Mouse (Mus musculus) kidney, postnatal 10 days (tissue): ENCODE measurements around the gene Atp10a.

Experiments
- DNase-seq: peaks from one replicate; pipeline ENCODE4 v3.0.0; 2021; ENCODE audit warnings: mixed read lengths

The Atp10a gene

GRCm38 (mm10) chr7:58690997-58691596 lies 35.1 kb downstream of the Atp10a start:
- no peak for DNase-seq

GRCm38 (mm10) chr7:58692704-58693103 lies 36.7 kb downstream of the Atp10a start:
- peak; percentile 15 for DNase-seq

DNA sequence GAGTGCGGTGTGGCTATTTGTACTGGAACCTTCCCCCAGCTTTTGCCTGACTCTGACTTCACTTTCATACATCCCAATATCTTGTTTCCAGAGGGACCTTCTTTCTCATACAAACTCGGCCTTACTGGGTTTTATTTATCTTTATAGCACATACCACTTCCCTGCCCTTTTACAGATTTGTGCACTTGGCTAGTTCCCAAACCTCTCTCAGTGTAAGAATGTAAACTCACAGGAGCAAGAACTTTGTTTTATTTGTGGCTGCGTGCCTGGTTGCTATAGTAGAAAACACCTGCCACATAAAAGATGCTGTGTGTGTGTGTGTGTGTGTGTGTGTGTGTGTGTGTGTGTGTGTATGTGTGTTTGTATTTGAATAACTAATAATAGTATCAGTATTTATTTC lies 37.4 kb downstream of the Atp10a start:
- no peak for DNase-seq

DNA sequence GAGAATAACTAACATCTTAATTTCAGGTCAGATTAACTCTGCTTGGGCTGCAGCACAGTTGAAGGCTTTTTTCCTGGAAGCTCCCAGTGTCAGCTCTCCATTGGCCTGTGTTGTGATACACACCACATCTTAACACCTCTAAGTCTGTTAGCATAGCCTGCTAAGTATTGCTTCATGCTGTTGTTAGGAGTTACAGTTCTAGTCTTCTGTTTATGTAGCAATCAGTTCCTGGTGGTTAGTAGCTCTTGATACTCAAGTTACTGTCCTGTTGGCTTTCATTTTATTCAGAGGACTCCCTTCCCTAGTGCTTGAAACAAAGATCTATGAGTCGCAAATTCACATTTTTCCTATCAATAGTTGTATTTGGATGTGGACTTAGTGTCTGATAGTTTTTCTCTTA lies 39.7 kb downstream of the Atp10a start:
- no peak for DNase-seq

- DNase-seq: no peak
Measured at GRCm38 (mm10) chr7:58697092-58697491, 41.1 kb downstream of the Atp10a start.

- DNase-seq: no peak
Measured at GRCm38 (mm10) chr7:58698738-58699442, 42.9 kb downstream of the Atp10a start.

DNA sequence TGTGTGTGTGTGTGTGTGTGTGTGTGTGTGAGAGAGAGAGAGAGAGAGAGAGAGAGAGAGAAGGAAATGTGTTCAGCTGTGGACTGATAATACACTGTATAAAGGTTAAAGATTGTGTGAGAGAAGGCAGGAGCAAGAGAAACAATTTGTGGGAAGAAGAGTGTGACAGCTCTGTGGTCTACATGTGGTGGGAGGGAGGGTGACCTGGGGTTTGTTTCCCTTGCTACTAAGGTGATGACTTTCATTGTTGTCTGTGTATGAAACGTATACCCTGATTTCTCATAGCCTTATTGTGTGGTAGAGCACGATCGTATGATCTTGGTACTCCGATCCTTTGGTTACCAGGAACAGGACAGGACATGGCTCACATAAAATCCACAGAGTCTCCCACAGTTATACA lies 45.3 kb downstream of the Atp10a start:
- no peak for DNase-seq

DNA sequence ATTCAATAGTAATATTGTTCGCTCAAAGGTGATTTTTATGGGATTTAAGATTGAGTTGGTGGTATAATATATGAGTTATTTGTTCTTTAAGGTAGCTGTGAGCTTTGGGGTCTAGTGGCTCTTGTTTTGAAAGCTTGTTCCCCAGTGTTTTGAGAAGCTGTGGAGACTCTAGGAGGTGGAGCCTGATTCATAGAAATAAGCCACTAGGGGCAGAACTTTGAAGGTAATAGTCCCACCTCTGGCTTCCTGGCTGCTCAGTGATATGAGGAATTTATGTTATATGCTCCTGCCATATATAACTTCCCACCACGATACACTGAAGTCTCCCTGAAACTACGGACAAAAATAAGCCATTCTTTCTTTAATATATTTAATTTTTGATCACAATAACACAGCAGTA lies 49.2 kb downstream of the Atp10a start:
- no peak for DNase-seq

DNA sequence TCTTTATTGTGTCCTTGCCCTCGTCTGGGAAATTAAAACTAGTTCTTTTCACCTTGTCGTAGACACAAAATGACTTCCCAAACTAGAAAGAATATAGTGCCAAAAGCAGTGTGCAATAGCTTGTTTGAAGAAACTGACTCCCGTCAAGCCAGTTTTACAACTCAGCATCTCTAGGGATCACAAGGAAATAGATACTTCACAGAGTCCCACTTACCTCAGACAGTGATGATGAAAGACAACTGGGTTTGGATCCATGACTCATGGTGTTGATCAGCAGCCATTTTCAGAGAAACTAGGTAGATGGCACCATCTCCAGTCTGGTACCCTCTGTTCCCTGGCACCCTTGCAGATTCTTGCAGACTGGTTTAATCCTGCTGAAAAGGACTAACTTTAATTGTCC lies 53.3 kb downstream of the Atp10a start:
- DNase-seq: no peak

DNA sequence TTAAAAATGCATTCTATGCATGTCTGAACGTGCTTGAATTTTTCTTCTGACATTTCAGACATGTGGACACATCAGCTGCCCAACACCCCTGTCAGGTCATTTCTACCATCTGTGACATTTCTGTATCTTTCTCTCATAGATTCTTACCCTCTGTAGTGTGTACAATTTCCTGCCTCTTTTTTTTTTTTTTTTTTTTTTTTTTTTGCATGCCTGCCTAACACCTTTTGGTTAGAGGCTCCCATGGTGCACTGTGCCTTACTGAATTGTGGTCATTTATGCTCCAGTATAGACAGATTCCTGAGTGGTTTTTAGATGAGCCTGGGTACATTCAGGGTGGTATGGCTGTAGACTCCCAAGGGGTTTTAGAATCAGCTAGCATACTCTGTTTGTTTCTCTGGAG lies 54.3 kb downstream of the Atp10a start:
- no peak for DNase-seq

DNA sequence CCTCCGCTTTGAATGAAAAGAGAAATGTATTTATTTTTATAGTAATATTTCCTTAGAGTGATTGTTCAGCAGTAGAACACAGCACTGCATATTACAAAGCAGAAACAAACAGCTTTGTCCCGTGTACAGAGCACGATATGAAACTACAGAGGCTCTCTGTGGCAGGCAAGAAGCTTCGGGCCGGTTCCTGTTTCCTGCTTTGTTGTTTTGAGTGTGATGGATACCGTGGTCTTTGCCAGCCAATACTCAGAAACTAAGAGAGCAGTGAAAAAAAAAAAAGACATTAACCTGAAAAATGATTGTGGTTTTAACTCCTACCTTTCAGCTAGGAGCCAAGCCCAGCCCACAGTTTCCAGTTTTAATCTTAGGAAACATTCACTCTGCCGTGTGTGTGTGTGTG lies 55.8 kb downstream of the Atp10a start:
- DNase-seq: no peak

DNA sequence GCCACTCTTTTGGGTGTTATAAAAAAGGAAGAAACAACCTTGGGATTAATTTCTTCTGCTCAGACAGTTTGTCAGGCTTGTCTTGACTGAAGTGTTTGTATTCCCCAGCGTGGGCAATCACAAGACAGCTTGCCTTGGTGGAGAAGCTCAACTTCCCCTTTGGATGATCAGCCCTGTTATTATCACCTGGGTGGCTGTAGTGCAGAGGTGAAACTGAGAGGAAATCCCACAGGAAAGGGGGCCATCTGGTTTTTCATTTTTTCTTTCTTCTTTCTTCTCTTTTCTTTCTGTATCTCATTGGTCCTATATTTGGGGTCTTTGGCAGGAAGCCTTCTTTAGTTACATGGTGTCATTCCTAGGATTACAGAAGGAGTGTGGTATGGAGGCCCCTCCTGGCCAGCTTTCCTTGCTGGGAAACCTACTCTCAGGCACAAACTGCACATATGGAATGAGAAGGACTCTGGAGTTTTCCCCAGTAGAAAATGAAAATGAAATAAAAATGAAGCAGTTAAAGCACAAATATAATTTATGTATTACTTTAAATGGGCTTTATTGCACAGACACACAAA lies 59.7 kb downstream of the Atp10a start:
- no peak for DNase-seq

DNA sequence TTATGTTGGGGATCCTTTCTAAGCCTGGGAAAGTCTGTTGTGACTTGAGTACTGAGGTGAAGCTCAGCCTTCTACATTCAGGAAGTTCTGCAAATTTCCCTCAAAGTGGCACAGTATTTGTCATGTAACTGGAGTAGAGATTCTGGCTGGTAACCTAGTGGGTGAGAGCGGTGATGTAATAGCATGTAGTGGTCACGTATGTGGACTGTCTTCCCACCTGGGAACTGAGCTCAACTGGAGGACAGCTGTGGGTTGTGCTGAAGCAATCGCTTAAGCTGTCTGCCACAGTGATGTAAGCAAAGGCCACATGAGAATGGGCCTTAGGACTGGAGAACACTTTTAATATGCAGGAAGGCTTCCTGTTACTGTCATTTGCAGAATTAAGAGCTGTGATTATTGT lies 60.7 kb downstream of the Atp10a start:
- DNase-seq: no peak

DNA sequence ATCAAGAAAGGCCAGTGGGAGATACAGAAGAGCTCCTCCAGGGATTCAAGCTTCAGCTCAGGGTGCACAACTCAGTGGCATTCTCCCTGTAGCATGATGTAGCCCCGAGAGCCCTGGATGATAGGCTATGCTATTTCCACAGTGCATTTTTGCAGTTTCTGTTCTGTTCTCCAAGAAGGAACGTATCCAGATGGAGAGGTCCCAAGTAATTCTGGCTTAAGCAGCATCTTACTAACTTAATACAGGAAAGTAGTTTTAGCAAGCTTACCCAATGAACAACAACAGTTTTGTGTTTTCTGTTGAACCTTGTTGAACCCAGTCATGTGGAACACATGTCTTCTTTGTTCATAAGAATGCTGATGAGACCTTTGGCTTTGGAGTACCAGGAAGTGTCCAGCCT lies 62.6 kb downstream of the Atp10a start:
- no peak for DNase-seq

GRCm38 (mm10) chr7:58719218-58719938 lies 63.4 kb downstream of the Atp10a start:
- DNase-seq: no peak

- DNase-seq: no peak
Measured at GRCm38 (mm10) chr7:58722250-58722649, 66.3 kb downstream of the Atp10a start.

DNA sequence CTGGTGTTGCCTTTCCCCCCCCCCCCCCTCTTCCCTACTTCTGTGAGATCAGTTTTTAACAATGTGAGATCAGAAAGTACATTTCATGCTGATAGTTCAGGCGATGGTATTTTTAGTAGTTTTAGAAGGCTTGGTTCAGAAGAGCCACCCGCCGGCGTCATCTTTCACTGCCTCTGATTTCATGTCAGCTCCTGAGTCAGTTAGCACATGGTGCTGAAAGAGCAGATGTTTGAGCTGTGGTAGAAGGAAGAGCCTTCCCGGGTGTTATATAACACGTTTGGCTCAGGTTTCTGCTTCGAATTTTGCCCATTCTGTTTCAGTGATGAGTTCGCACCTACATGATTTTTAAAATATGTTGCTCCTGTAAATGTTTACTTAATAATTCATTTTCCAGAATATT lies 74.2 kb downstream of the Atp10a start:
- DNase-seq: no peak

DNA sequence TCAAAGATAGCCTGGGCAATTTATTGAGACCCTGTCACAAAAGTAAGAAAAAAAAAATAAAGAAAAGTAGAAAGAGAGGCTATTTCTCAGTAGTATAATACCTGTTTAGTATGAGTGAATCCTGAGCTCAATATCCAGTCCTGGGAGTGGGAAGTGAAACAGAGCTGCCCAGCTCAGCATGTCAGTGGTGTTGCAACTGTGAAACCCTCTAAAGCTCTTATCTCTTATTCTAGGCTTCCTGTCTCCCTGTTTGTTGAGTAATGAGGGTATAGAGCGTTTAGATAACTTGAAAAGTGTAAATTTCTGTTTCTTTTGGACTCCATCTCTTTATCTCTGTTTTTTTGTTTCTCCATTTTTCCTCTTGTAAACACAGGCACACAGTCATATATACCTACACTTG lies 74.9 kb downstream of the Atp10a start:
- no peak for DNase-seq

DNA sequence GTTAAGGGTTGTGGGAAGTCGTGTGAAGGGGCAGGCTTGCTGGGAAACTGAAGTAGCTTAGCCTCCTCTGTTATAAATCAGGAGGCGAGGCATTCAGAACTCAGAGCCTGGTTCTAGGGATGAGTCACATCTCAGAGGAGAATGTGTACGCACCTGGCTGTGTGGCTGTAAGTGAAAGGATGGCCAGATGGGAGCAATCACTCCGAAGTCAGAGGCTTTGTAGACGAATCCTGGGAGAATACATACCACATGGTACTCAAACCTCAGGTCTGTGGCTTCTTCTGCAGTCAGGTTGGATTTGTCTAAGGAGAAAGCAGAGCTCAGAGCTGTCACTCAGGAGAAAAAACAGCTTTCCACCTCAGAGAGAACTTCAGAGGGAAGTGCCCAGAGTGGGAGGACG lies 76.4 kb downstream of the Atp10a start:
- no peak for DNase-seq

DNA sequence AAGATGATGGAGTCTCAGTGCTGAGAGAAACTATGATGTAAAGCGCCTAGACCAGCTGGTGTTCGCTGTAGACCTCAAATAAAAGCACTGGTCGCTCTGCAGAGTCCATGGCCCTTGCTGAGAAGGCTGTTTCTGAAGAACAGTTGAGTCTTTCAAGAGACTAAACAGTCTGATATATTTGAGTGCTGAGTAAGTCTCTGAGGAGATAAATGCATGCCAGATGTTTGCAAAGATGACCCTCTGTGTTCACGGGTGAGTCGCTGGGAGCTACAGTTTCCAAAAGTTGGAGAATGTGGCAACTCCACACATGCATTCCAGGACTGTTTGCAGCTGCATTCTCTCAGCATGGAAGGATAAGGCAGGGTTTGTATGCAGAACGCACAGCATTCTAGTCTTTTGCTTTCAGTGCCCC lies 77.5 kb downstream of the Atp10a start:
- DNase-seq: no peak

DNA sequence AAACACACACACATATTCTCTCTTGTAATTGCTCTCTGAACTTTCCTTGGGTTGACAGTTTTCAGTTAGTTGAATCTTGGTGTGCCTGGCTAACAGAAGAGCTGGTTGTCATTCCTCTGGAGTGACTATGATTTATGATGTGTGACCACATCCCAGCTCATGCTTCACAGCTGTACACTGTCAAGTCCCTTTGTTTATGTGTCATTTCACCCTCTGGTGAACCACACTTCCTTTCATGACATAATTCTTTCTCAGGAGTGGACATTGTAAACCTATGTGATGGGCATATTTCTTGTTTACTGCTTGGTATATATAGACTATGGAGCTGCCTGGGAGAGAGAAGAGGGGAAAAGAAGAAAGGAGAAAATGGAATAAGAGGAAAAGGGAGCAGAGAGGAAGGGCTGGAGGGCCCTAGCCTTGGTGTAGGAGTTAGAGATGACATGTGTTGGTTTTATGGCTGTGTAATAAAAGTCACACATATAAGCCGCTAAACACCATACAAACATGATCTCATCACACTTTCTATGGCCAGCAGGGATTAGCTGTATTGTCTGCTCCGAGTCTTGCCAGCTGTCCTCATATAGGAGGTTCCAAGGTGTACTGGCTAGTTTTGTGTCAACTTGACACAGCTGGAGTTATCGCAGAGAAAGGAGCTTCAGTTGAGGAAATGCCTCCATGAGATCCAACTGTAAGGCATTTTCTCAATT lies 81.0 kb downstream of the Atp10a start:
- peak; percentile 15 for DNase-seq

DNA sequence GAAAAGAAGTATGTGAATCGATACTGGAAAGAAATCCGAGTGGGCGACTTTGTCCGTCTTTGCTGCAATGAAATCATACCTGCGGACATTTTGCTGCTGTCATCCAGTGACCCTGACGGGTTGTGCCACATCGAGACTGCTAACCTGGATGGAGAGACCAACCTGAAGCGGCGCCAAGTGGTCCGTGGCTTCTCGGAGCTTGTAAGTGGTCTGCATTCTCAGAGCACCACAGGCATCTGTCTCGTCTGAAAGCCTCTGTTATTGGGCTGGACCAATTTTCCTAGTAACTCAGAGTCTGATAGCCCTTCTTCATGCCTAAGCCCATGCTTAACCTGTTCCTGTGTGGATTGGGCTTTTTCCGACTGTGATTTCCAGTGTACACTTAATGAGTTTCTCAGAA lies 84.2 kb downstream of the Atp10a start:
- DNase-seq: no peak

DNA sequence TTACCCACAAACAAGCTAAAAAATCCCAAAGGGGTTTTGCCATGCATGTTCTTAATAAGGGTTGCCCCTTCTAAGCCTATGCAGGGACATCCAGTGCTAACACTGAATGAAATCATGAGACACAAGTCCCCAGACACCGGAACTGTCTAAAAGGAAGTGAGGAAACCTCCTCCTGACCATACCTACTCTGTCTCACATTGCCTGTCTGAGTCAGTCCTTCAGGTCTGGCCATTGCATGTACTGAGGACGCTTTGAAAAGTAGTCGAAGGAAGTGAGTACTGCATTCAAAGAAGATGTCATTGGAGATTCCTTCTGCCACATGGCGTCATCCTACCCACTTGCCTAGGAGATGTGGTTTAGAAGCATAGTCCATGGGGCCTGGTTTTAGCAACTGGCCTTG lies 84.9 kb downstream of the Atp10a start:
- no peak for DNase-seq
